Mouse (Mus musculus) erythroblast, adult 5-6 weeks (primary cell): ENCODE measurements around the gene Olfr934. TPM values are rescaled to one million over a fixed set of nuclear protein-coding genes. Genes with fewer than 3 reads are reported as not detected.

Source experiments
- ATAC-seq: replicated peaks from 2 replicates; pipeline ENCODE4 v1.8.0; 2016; ENCODE audit warnings: moderate number of reproducible peaks, mild to moderate bottlenecking, moderate TSS enrichment, inconsistent platforms; ENCODE audit not compliant: poor library complexity, low FRiP score, severe bottlenecking
- total RNA-seq, 2 experiments: library from RNA; stranded (forward) in 1 of 2; stranded (reverse) in 1 of 2; fragments of 150-400 nt in 1 of 2; fragments of 200-764, 138-1000 nt in 1 of 2; gene quantifications; 2 replicates each; pipeline versions ENCODE4 v1.2.3 to v1.2.4; 2015 to 2017; ENCODE audit warnings: low replicate concordance in 2 of 2

The Olfr934 gene
- total RNA-seq (2015; ENCODE audit: low replicate concordance) (not detected in 2 replicates), total RNA-seq (2017; ENCODE audit: low replicate concordance) (0.70 TPM in 1 of 2 replicates, not detected in the other)

- ATAC-seq: no peak
Observed at GRCm38 (mm10) chr9:38988215-38988614, at the start of gene Olfr934. Gene Olfr934 (minus strand): TSS chr9:38988315.

GRCm38 (mm10) chr9:39023277-39023676 is 35.2 kb upstream of the Olfr934 start, which contains the start of gene Olfr146:
Gene Olfr146 (minus strand): TSS chr9:39023377.
- no peak for ATAC-seq

- ATAC-seq: no peak
Observed at GRCm38 (mm10) chr9:38999583-38999982, 11.5 kb upstream of the Olfr934 start, which contains the start of gene Olfr935. Gene Olfr935 (minus strand): TSS chr9:38999683.

- ATAC-seq: no peak
Observed at GRCm38 (mm10) chr9:38972013-38972412, 16.1 kb downstream of the Olfr934 start, which contains the start of gene Olfr933. Gene Olfr933 (plus strand): TSS chr9:38972313.

- no peak for ATAC-seq
Observed at GRCm38 (mm10) chr9:38954124-38954416, 34.0 kb downstream of the Olfr934 start.

GRCm38 (mm10) chr9:38953401-38954123 is 34.6 kb downstream of the Olfr934 start:
- ATAC-seq: no peak

Other genes with a start within 250 kb of the Olfr934 start
- gene Olfr920, start 236.0 kb downstream of the Olfr934 start, total RNA-seq (2015; ENCODE audit: low replicate concordance): not detected in 2 replicates
- gene Olfr920, start 236.0 kb downstream of the Olfr934 start, total RNA-seq (2017; ENCODE audit: low replicate concordance): 0.28 TPM in 1 of 2 replicates, not detected in the other
- not detected in 2 replicates for gene Olfr921, start 215.2 kb downstream of the Olfr934 start, total RNA-seq (2015; ENCODE audit: low replicate concordance)
- not detected in 2 replicates for gene Olfr921, start 215.2 kb downstream of the Olfr934 start, total RNA-seq (2017; ENCODE audit: low replicate concordance)
- not detected in 2 replicates for gene Olfr922, start 173.7 kb downstream of the Olfr934 start, total RNA-seq (2015; ENCODE audit: low replicate concordance)
- gene Olfr922, start 173.7 kb downstream of the Olfr934 start, total RNA-seq (2017; ENCODE audit: low replicate concordance): not detected in 2 replicates
- not detected in 2 replicates for gene Olfr923, start 161.8 kb downstream of the Olfr934 start, total RNA-seq (2015; ENCODE audit: low replicate concordance)
- not detected in 2 replicates for gene Olfr923, start 161.8 kb downstream of the Olfr934 start, total RNA-seq (2017; ENCODE audit: low replicate concordance)
- gene Olfr924, start 143.9 kb downstream of the Olfr934 start, total RNA-seq (2015; ENCODE audit: low replicate concordance): not detected in 2 replicates
- 0.28 TPM in 1 of 2 replicates, not detected in the other for gene Olfr924, start 143.9 kb downstream of the Olfr934 start, total RNA-seq (2017; ENCODE audit: low replicate concordance)
- gene Olfr26, start 133.3 kb downstream of the Olfr934 start, total RNA-seq (2015; ENCODE audit: low replicate concordance): not detected in 2 replicates
- gene Olfr26, start 133.3 kb downstream of the Olfr934 start, total RNA-seq (2017; ENCODE audit: low replicate concordance): not detected in 2 replicates
- gene Olfr926, start 111.2 kb downstream of the Olfr934 start, total RNA-seq (2015; ENCODE audit: low replicate concordance): not detected in 2 replicates
- gene Olfr926, start 111.2 kb downstream of the Olfr934 start, total RNA-seq (2017; ENCODE audit: low replicate concordance): not detected in 2 replicates
- gene Olfr930, start 58.5 kb downstream of the Olfr934 start, total RNA-seq (2015; ENCODE audit: low replicate concordance): not detected in 2 replicates
- gene Olfr930, start 58.5 kb downstream of the Olfr934 start, total RNA-seq (2017; ENCODE audit: low replicate concordance): not detected in 2 replicates
- gene Olfr933, start 16.0 kb downstream of the Olfr934 start, total RNA-seq (2015; ENCODE audit: low replicate concordance): not detected in 2 replicates
- gene Olfr933, start 16.0 kb downstream of the Olfr934 start, total RNA-seq (2017; ENCODE audit: low replicate concordance): 1.1 TPM in 1 of 2 replicates, not detected in the other
- gene Olfr935, start 11.4 kb upstream of the Olfr934 start, total RNA-seq (2015; ENCODE audit: low replicate concordance): not detected in 2 replicates
- not detected in 2 replicates for gene Olfr935, start 11.4 kb upstream of the Olfr934 start, total RNA-seq (2017; ENCODE audit: low replicate concordance)
- not detected in 2 replicates for gene Olfr146, start 35.1 kb upstream of the Olfr934 start, total RNA-seq (2015; ENCODE audit: low replicate concordance)
- gene Olfr146, start 35.1 kb upstream of the Olfr934 start, total RNA-seq (2017; ENCODE audit: low replicate concordance): not detected in 2 replicates
- not detected in 2 replicates for gene Olfr937, start 76.6 kb upstream of the Olfr934 start, total RNA-seq (2015; ENCODE audit: low replicate concordance)
- gene Olfr937, start 76.6 kb upstream of the Olfr934 start, total RNA-seq (2017; ENCODE audit: low replicate concordance): not detected in 2 replicates
- gene Olfr938, start 90.6 kb upstream of the Olfr934 start, total RNA-seq (2015; ENCODE audit: low replicate concordance): not detected in 2 replicates
- not detected in 2 replicates for gene Olfr938, start 90.6 kb upstream of the Olfr934 start, total RNA-seq (2017; ENCODE audit: low replicate concordance)
- not detected in 2 replicates for gene Olfr27, start 139.8 kb upstream of the Olfr934 start, total RNA-seq (2015; ENCODE audit: low replicate concordance)
- not detected in 2 replicates for gene Olfr27, start 139.8 kb upstream of the Olfr934 start, total RNA-seq (2017; ENCODE audit: low replicate concordance)
- gene Olfr943, start 178.0 kb upstream of the Olfr934 start, total RNA-seq (2015; ENCODE audit: low replicate concordance): not detected in 2 replicates
- gene Olfr943, start 178.0 kb upstream of the Olfr934 start, total RNA-seq (2017; ENCODE audit: low replicate concordance): under 0.01 TPM in 1 of 2 replicates, not detected in the other
- gene Olfr944, start 213.6 kb upstream of the Olfr934 start, total RNA-seq (2015; ENCODE audit: low replicate concordance): not detected in 2 replicates
- gene Olfr944, start 213.6 kb upstream of the Olfr934 start, total RNA-seq (2017; ENCODE audit: low replicate concordance): not detected in 2 replicates